Mouse (Mus musculus) brain, embryonic 14.5 days (tissue): ENCODE results near the gene Cmtm1.

Experiments used
- CTCF ChIP-seq: fragments of 200-500 bp; IDR thresholded peaks from 2 replicates; pipeline ENCODE4 v1.5.1; 2012; ENCODE audit warnings: inconsistent platforms, mild to moderate bottlenecking, moderate library complexity, borderline replicate concordance; ENCODE audit not compliant: insufficient read depth, insufficient read length; ENCODE audit errors: extremely low read depth
- POLR2A ChIP-seq: fragments of 200-500 bp; IDR thresholded peaks from 2 replicates; pipeline ENCODE4 v1.6.1; 2012; ENCODE audit warnings: mild to moderate bottlenecking, inconsistent platforms, borderline replicate concordance; ENCODE audit not compliant: poor library complexity, insufficient read depth, insufficient read length, severe bottlenecking; ENCODE audit errors: extremely low read depth

- TF ChIP-seq CTCF (no peak), POLR2A (no peak)
Measured at GRCm38 (mm10) chr8:104350047-104350446, 40.1 kb upstream of the Cmtm1 start.
